Mouse (Mus musculus) MEL (cell line): Measurements from ENCODE around the gene Chp1. TPM values are rescaled to one million over a fixed set of nuclear protein-coding genes. Genes with fewer than 3 reads are reported as not detected.
A peak's percentile ranks its signal among the peaks of the same experiment; 100 is the strongest.

Experiments
- DNase-seq: peaks from one replicate; pipeline ENCODE4 v3.0.0; 2011; ENCODE audit warnings: low read depth, low spot score
- H3K27ac ChIP-seq: 2 replicates; pipeline ENCODE4 v1.5.1; 2012; ENCODE audit warnings: low read depth, mild to moderate bottlenecking, control low read depth, low read length, moderate library complexity; ENCODE audit not compliant: control insufficient read depth
- H3K27me3 ChIP-seq, 2 experiments: fragments of 150-350 bp in 1 of 2; sonication (generic) in 1 of 2; 2 replicates each; pipeline ENCODE4 v1.6.1; 2012; ENCODE audit warnings: low read length in 2 of 2, mild to moderate bottlenecking in 2 of 2, improper control_type of control experiment in 1 of 2, moderate library complexity in 1 of 2; ENCODE audit not compliant: insufficient read depth in 2 of 2, control insufficient read depth in 1 of 2
- H3K36me3 ChIP-seq, 2 experiments: 2 replicates each; pipeline ENCODE4 v1.6.1; 2012 to 2014; ENCODE audit warnings: low read length in 2 of 2, improper control_type of control experiment in 1 of 2, inconsistent platforms in 1 of 2, mild to moderate bottlenecking in 1 of 2; ENCODE audit not compliant: insufficient read depth in 2 of 2, control insufficient read depth in 1 of 2
- H3K4me1 ChIP-seq, 2 experiments: fragments of 150-350 bp in 1 of 2; sonication (generic) in 1 of 2; 2 replicates each; pipeline ENCODE4 v1.6.1; 2012; ENCODE audit warnings: low read length in 2 of 2, improper control_type of control experiment in 1 of 2, mild to moderate bottlenecking in 1 of 2; ENCODE audit not compliant: insufficient read depth in 2 of 2, control insufficient read depth in 1 of 2
- H3K4me3 ChIP-seq, 2 experiments: fragments of 150-350 bp in 1 of 2; sonication (generic) in 1 of 2; 2 replicates each; pipeline ENCODE4 v1.5.1; 2012; ENCODE audit warnings: low read depth in 2 of 2, low read length in 2 of 2, mild to moderate bottlenecking in 2 of 2, moderate library complexity in 2 of 2, control low read depth in 1 of 2, improper control_type of control experiment in 1 of 2; ENCODE audit not compliant: control insufficient read depth in 1 of 2, insufficient read depth in 1 of 2
- H3K79me2 ChIP-seq: 2 replicates; pipeline ENCODE4 v1.6.1; 2012; ENCODE audit warnings: mild to moderate bottlenecking, low read length, moderate library complexity; ENCODE audit not compliant: control insufficient read depth, poor library complexity, insufficient read depth
- H3K9ac ChIP-seq: 2 replicates; pipeline ENCODE4 v1.6.1; 2012; ENCODE audit warnings: low read depth, mild to moderate bottlenecking, control low read depth, low read length, moderate library complexity; ENCODE audit not compliant: control insufficient read depth, poor library complexity, severe bottlenecking
- H3K9me3 ChIP-seq: fragments of 150-350 bp; sonication (generic); replicated peaks from 2 replicates; pipeline ENCODE4 v1.6.1; 2012; ENCODE audit warnings: mild to moderate bottlenecking, low read length, improper control_type of control experiment, moderate library complexity; ENCODE audit not compliant: insufficient read depth
- ELF1 ChIP-seq: IDR thresholded peaks from 2 replicates; pipeline ENCODE4 v1.6.1; 2014; ENCODE audit warnings: low read depth, mild to moderate bottlenecking, inconsistent platforms, low read length, improper control_type of control experiment, moderate library complexity
- EP300 ChIP-seq, 2 experiments: IDR thresholded peaks; 2 replicates each; pipeline ENCODE4 v1.6.1; 2011; ENCODE audit warnings: improper control_type of control experiment in 2 of 2, low read length in 2 of 2, low read depth in 1 of 2, mild to moderate bottlenecking in 1 of 2
- GATA1 ChIP-seq: IDR thresholded peaks from 2 replicates; pipeline ENCODE4 v1.6.1; 2011; ENCODE audit warnings: low read depth, low read length, improper control_type of control experiment
- MEF2A ChIP-seq: IDR thresholded peaks from 2 replicates; pipeline ENCODE4 v1.6.1; 2014; ENCODE audit warnings: low read depth, mild to moderate bottlenecking, inconsistent platforms, low read length, improper control_type of control experiment; ENCODE audit not compliant: poor library complexity, insufficient replicate concordance, severe bottlenecking; ENCODE audit errors: extremely low read depth
- NELFE ChIP-seq: IDR thresholded peaks from 2 replicates; pipeline ENCODE4 v1.6.1; 2011; ENCODE audit warnings: low read depth, low read length, improper control_type of control experiment
- NRF1 ChIP-seq: IDR thresholded peaks from 2 replicates; pipeline ENCODE4 v1.6.1; 2014; ENCODE audit warnings: low read depth, mild to moderate bottlenecking, inconsistent platforms, low read length, improper control_type of control experiment, moderate library complexity; ENCODE audit not compliant: poor library complexity, insufficient read depth, severe bottlenecking
- POLR2A ChIP-seq, 2 experiments: IDR thresholded peaks; 2 replicates each; pipeline ENCODE4 v1.6.1; 2011 to 2012; ENCODE audit warnings: low read length in 2 of 2, mild to moderate bottlenecking in 2 of 2, control low read depth in 1 of 2, improper control_type of control experiment in 1 of 2, low read depth in 1 of 2, moderate library complexity in 1 of 2; ENCODE audit not compliant: control insufficient read depth in 1 of 2, insufficient read depth in 1 of 2, poor library complexity in 1 of 2
- POLR2AphosphoS2 ChIP-seq: IDR thresholded peaks from 2 replicates; pipeline ENCODE4 v1.6.1; 2011; ENCODE audit warnings: low read length, improper control_type of control experiment
- RCOR1 ChIP-seq: IDR thresholded peaks from 2 replicates; pipeline ENCODE4 v1.6.1; 2012; ENCODE audit warnings: low read depth, mild to moderate bottlenecking, inconsistent platforms, low read length, improper control_type of control experiment
- SIN3A ChIP-seq: IDR thresholded peaks from 2 replicates; pipeline ENCODE4 v1.6.1; 2012; ENCODE audit warnings: low read length, improper control_type of control experiment, inconsistent platforms
- USF1 ChIP-seq: IDR thresholded peaks from 2 replicates; pipeline ENCODE4 v1.6.1; 2014; ENCODE audit warnings: low read depth, mild to moderate bottlenecking, inconsistent platforms, low read length, improper control_type of control experiment, moderate library complexity
- USF2 ChIP-seq, 2 experiments: IDR thresholded peaks; 2 replicates each; pipeline ENCODE4 v1.6.1; 2011 to 2012; ENCODE audit warnings: improper control_type of control experiment in 2 of 2, low read length in 2 of 2, borderline replicate concordance in 1 of 2, inconsistent platforms in 1 of 2, low read depth in 1 of 2, mild to moderate bottlenecking in 1 of 2; ENCODE audit not compliant: insufficient read depth in 1 of 2
- ZC3H11A ChIP-seq: IDR thresholded peaks from 2 replicates; pipeline ENCODE4 v1.6.1; 2012; ENCODE audit warnings: low read depth, mild to moderate bottlenecking, inconsistent platforms, low read length, improper control_type of control experiment
- ZKSCAN1 ChIP-seq: IDR thresholded peaks from 2 replicates; pipeline ENCODE4 v1.6.1; 2012; ENCODE audit warnings: low read depth, mild to moderate bottlenecking, inconsistent platforms, low read length, improper control_type of control experiment, moderate library complexity
- ZMIZ1 ChIP-seq: IDR thresholded peaks from 2 replicates; pipeline ENCODE4 v1.6.1; 2012; ENCODE audit warnings: low read depth, mild to moderate bottlenecking, inconsistent platforms, low read length, improper control_type of control experiment, moderate library complexity
- polyA plus RNA-seq, 2 experiments: library from polyadenylated mRNA; stranded (reverse) in 1 of 2; unstranded in 1 of 2; fragments of >175 nt in 1 of 2; fragments of >200 nt in 1 of 2; gene quantifications; 2 replicates each; pipeline versions ENCODE4 v1.2.1 to v1.2.4; 2012; ENCODE audit warnings: low replicate concordance in 2 of 2, low read depth in 1 of 2; ENCODE audit not compliant: insufficient read length in 2 of 2, insufficient read depth in 1 of 2, missing spikeins in 1 of 2
- total RNA-seq: library from RNA; depleted of rRNA; stranded (reverse); fragments of 300-350 nt; gene quantifications from 2 replicates; pipeline ENCODE4 v1.2.3, GENCODE M21; 2012

Gene Chp1
- total and polyA plus RNA-seq, 3 experiments: 32.5 to 74.8 TPM; not detected in 1

- peaks cover 0 to 2% of the 10 kb centered on the region in 2 experiments for H3K36me3 ChIP-seq
- no peaks in the 10 kb centered on the region for H3K27me3 ChIP-seq
- H3K9ac ChIP-seq: no peak overlapping the region
- H3K4me1 ChIP-seq: peaks cover 0 to 6% of the 10 kb centered on the region in 2 experiments; a peak in 2 of 4 replicates
- H3K27ac ChIP-seq: 0 out of 2 replicates have a peak overlapping the region, but pooled peaks have one; percentile 30
- no peaks in the 10 kb centered on the region for H3K9me3 ChIP-seq
- TF ChIP-seq ZKSCAN1: no peak
- TF ChIP-seq NELFE: no peak
- 0 out of 2 replicates have a peak, but pooled peaks have one; percentile 21 for TF ChIP-seq SIN3A
- TF ChIP-seq, all 39 proteins: peak for 1
- peaks cover 4% of the 10 kb centered on the region; the same call in 1 of the 2 replicates for H3K79me2 ChIP-seq
- H3K4me3 ChIP-seq: no peak overlapping the region
- peak; percentile 34 for DNase-seq
Observed at GRCm38 (mm10) chr2:119561794-119562193, 14.3 kb downstream of the Chp1 start.

GRCm38 (mm10) chr2:119565284-119565683, 17.8 kb downstream of the Chp1 start:
- Histone ChIP-seq H3K4me3 (no peak overlapping the region), H3K9me3 (no peaks in the 10 kb centered on the region), H3K36me3 (peaks cover 0 to 2% of the 10 kb centered on the region in 2 experiments; a peak in 3 of 4 replicates), H3K27me3 (no peaks in the 10 kb centered on the region)
- no peak for TF ChIP-seq NELFE
- no peak for TF ChIP-seq USF1
- TF ChIP-seq USF2 (IDR thresholded peaks at IDR 0.05; ENCODE audit: borderline replicate concordance in 1 of 2, insufficient read depth in 1 of 2, low read depth in 1 of 2, low read length in 2 of 2): no peak
- TF ChIP-seq RCOR1: peak; percentile 81; the same call in 1 of the 2 replicates
- 0 out of 4 replicates have a peak, but pooled peaks of 1 of the 2 experiments have one; percentile 10 for TF ChIP-seq EP300 (IDR thresholded peaks at IDR 0.05; ENCODE audit: low read depth in 1 of 2, low read length in 2 of 2)
- TF ChIP-seq POLR2A (IDR thresholded peaks at IDR 0.05; ENCODE audit: control insufficient read depth in 1 of 2, insufficient read depth in 1 of 2, low read depth in 1 of 2, low read length in 2 of 2, poor library complexity in 1 of 2): no peak
- no peak for TF ChIP-seq MEF2A
- no peak for TF ChIP-seq ZMIZ1
- no peak for TF ChIP-seq POLR2AphosphoS2
- no peak for TF ChIP-seq ELF1
- TF ChIP-seq NRF1: no peak
- peak; percentile 59 for TF ChIP-seq GATA1
- no peak for TF ChIP-seq ZC3H11A
- TF ChIP-seq, all 39 proteins: peak for 3
- DNase-seq: no peak
- Histone ChIP-seq H3K4me1 (no peaks in the 10 kb centered on the region), H3K9ac (no peak overlapping the region), H3K27ac (no peak overlapping the region), H3K79me2 (no peaks in the 10 kb centered on the region; the same call in 1 of the 2 replicates)
